Mouse (Mus musculus): ENCODE results near the gene Ahnak. TPM values are rescaled to one million over a fixed set of nuclear protein-coding genes. Genes with fewer than 3 reads are reported as not detected.

Gene Ahnak
- total and polyA plus RNA-seq, 3 experiments, result 1.2 to 2.2 TPM; not detected in 1

DNA sequence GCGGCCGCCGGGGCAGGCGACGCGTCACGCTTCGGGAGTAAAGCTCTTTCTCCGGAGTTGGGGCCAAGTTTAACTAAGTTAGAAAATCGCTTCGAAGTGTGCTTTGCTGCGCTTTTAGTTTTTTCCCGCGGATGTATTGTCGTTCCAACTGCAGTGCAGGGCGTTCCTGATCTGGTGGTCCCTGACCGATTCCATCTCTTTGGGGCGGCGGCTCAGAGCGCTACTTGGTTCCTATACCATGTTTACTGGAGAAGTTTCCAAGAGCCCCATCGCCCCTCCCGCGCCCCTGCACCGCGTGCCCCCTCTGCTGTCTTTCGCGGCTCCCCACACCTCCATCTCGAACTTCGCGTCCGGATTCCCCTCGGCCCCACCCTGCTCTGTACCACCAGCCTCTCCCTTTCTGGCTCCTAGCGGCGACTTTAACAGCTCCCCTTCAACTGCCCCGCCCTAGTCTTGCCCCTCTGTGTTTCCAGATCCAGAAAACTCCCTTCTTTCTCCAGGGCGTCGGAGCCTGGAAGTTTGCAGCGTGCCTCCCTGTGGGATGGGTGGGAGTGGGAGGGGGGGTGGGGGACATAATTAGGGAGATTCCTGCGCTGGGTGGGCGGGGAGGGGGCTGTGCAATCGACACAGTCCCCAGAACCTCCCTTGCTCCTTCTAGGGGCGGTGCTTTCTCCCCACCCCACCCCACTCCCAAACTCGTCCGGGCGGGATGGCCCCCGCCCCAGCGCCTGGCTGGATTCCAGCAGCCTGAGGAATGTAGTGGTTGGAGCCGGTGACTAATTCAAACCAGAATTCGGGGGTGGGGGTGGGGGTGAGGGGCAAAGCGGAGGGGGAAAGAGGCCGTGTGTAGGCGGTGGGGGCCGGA lies 715 bp downstream of the Ahnak start:
- TF ChIP-seq MYC (IDR thresholded peaks at IDR 0.05; ENCODE audit: low read depth, low read length), result no peak
- TF ChIP-seq E2F4 (IDR thresholded peaks at IDR 0.05; ENCODE audit: borderline replicate concordance, low read depth, low read length), result no peak
- TF ChIP-seq EP300 (IDR thresholded peaks at IDR 0.05; ENCODE audit: low read depth in 1 of 2, low read length in 2 of 2), result no peak
- no peak for TF ChIP-seq MAX (IDR thresholded peaks at IDR 0.05; ENCODE audit: low read length)
- no peak for TF ChIP-seq CHD1 (IDR thresholded peaks at IDR 0.05; ENCODE audit: low read depth, low read length)
- TF ChIP-seq BHLHE40 (IDR thresholded peaks at IDR 0.05; ENCODE audit: borderline replicate concordance, low read depth, low read length), result no peak
- TF ChIP-seq POLR2AphosphoS2 (IDR thresholded peaks at IDR 0.05; ENCODE audit: low read length), result no peak
- no peak for TF ChIP-seq USF2 (IDR thresholded peaks at IDR 0.05; ENCODE audit: borderline replicate concordance in 1 of 2, insufficient read depth in 1 of 2, low read depth in 1 of 2, low read length in 2 of 2)
- TF ChIP-seq NRF1 (IDR thresholded peaks at IDR 0.05; ENCODE audit: insufficient read depth, low read depth, low read length, poor library complexity, severe bottlenecking), result no peak
- 0 out of 2 replicates have a peak, but pooled peaks have one; percentile 52 for TF ChIP-seq SIN3A (IDR thresholded peaks at IDR 0.05; ENCODE audit: low read length)
- TF ChIP-seq GATA1 (IDR thresholded peaks at IDR 0.05; ENCODE audit: low read depth, low read length), result no peak
- TF ChIP-seq UBTF (IDR thresholded peaks at IDR 0.05; ENCODE audit: borderline replicate concordance, insufficient read depth, low read depth, low read length), result no peak
- TF ChIP-seq RCOR1 (IDR thresholded peaks at IDR 0.05; ENCODE audit: low read depth, low read length), result no peak
- TF ChIP-seq MAZ (IDR thresholded peaks at IDR 0.05; ENCODE audit: low read depth, low read length), result 0 out of 2 replicates have a peak, but pooled peaks have one; percentile 38
- TF ChIP-seq ETS1 (IDR thresholded peaks at IDR 0.05; ENCODE audit: low read depth, low read length), result no peak
- 0 out of 6 replicates have a peak, but pooled peaks of 1 of the 3 experiments have one; percentile 2 for TF ChIP-seq CTCF (IDR thresholded peaks at IDR 0.05 in 2 of 3, conservative IDR thresholded peaks at IDR 0.05 in 1 of 3; ENCODE audit: control insufficient read depth in 1 of 3, insufficient read depth in 1 of 3, low read depth in 2 of 3, low read length in 3 of 3, poor library complexity in 1 of 3, severe bottlenecking in 1 of 3)
- TF ChIP-seq POLR2A (IDR thresholded peaks at IDR 0.05; ENCODE audit: control insufficient read depth in 1 of 2, insufficient read depth in 1 of 2, low read depth in 1 of 2, low read length in 2 of 2, poor library complexity in 1 of 2), result no peak
- Histone ChIP-seq H3K27me3 (ENCODE audit: control insufficient read depth in 1 of 2, insufficient read depth in 2 of 2, low read length in 2 of 2) (no peaks in the 10 kb centered on the region; a peak in 1 of 4 replicates), H3K4me3 (ENCODE audit: control insufficient read depth in 1 of 2, insufficient read depth in 1 of 2, low read depth in 2 of 2, low read length in 2 of 2) (peak overlapping the region; percentile 45 to 67), H3K9me3 (replicated peaks; ENCODE audit: insufficient read depth, low read length) (no peaks in the 10 kb centered on the region), H3K36me3 (ENCODE audit: control insufficient read depth in 1 of 2, insufficient read depth in 2 of 2, low read length in 2 of 2) (peaks cover 0 to 4% of the 10 kb centered on the region in 2 experiments; a peak in 1 of 4 replicates), H3K27ac (ENCODE audit: control insufficient read depth, low read depth, low read length) (no peak overlapping the region), H3K9ac (ENCODE audit: control insufficient read depth, low read depth, low read length, poor library complexity, severe bottlenecking) (peak overlapping the region; percentile 55), H3K79me2 (ENCODE audit: control insufficient read depth, insufficient read depth, low read length, poor library complexity) (no peaks in the 10 kb centered on the region), H3K4me1 (ENCODE audit: control insufficient read depth in 1 of 2, insufficient read depth in 2 of 2, low read length in 2 of 2) (peaks cover 4 to 13% of the 10 kb centered on the region in 2 experiments)
- peak; percentile 58 for DNase-seq (ENCODE audit: low read depth, low spot score)

Measured in MEL (cell line).